Mouse (Mus musculus) testis, adult 2 months (tissue): ENCODE results near the gene Sapcd1.

Experiments used
- CTCF ChIP-seq: fragments of 200-500 bp; IDR thresholded peaks from 2 replicates; pipeline ENCODE4 v1.5.1; 2012; ENCODE audit warnings: low read depth, mild to moderate bottlenecking, inconsistent platforms, low read length, moderate library complexity; ENCODE audit not compliant: control insufficient read depth, insufficient read depth, insufficient replicate concordance
- POLR2A ChIP-seq: fragments of 200-500 bp; IDR thresholded peaks from 2 replicates; pipeline ENCODE4 v1.6.1; 2012; ENCODE audit warnings: low read depth, mild to moderate bottlenecking, inconsistent platforms, low read length, moderate library complexity; ENCODE audit not compliant: control insufficient read depth

GRCm38 (mm10) chr17:35009586-35009985 is 18.2 kb downstream of the Sapcd1 start:
- TF ChIP-seq CTCF (no peak), POLR2A (no peak)
